ENCODE assay signal across 8 mouse cellular contexts in the genomic region with DNA sequence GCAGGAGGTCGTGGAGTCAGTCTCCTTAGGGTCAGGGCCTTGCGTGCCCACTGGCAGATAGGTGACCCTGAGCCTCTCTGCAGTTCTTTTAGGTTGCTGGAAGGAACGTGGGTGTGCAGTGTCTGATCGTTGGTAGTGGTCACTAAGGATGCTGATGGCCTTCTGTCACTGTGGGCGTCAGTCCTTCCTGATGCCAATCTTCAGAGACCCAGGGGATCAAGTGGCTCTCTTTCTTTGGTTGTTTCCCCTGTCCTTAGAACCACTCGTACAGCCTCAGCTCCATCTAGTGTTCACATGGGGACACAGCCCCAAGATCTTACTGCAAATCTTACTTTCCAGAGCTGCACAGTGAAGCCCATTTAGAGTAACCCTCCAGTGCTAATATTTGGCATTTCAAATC. TPM values are rescaled to one million over a fixed set of nuclear protein-coding genes. Genes with fewer than 3 reads are reported as not detected.
DNase-seq lines count a peak whose midpoint lies in the region; ATAC-seq and TF ChIP-seq lines count a peak whose summit lies in the region.

No protein-coding gene starts in this region.

- H3K9me3 ChIP-seq in kidney, embryonic 16.5 days (ENCODE audit: low read length) = no peaks in the 10 kb centered on the region
- no peaks in the 10 kb centered on the region for H3K9me3 ChIP-seq in hindbrain, embryonic 13.5 days

- H3K4me1 ChIP-seq in kidney, embryonic 16.5 days (ENCODE audit: insufficient read depth, low read length) = peaks cover 28% of the 10 kb centered on the region
- H3K4me1 ChIP-seq in bone marrow macrophage, adult 2 months (ENCODE audit: control insufficient read depth, insufficient read depth, low read length) = peaks cover 10% of the 10 kb centered on the region
- H3K4me1 ChIP-seq in embryonic fibroblast, embryonic 13.5 days (ENCODE audit: control insufficient read depth, insufficient read depth, low read length) = peaks cover 4% of the 10 kb centered on the region; the same call in 1 of the 2 replicates
- H3K4me1 ChIP-seq in hindbrain, embryonic 13.5 days (replicated peaks) = peaks cover 17% of the 10 kb centered on the region

- no peak overlapping the region for H3K4me2 ChIP-seq in kidney, embryonic 16.5 days (replicated peaks; ENCODE audit: low read depth, low read length)
- no peak overlapping the region for H3K4me2 ChIP-seq in hindbrain, embryonic 13.5 days

- no peak overlapping the region for H3K4me3 ChIP-seq in kidney, embryonic 16.5 days (ENCODE audit: low read length)
- H3K4me3 ChIP-seq in bone marrow macrophage, adult 2 months (ENCODE audit: insufficient read depth, low read length) = no peak overlapping the region
- H3K4me3 ChIP-seq in embryonic fibroblast, embryonic 13.5 days (ENCODE audit: insufficient read depth, low read length) = no peak overlapping the region
- no peak overlapping the region for H3K4me3 ChIP-seq in hindbrain, embryonic 13.5 days
- no peak overlapping the region for H3K4me3 ChIP-seq in left cerebral cortex, adult 2 months

- intact Hi-C loops in left cerebral cortex, adult 2 months (cut with DNase I) = loop anchor here (1.0 to 10.0 kb wide), 2 partner anchors 198 to 449 kb away; no protein-coding TSS in a partner anchor

- no peaks in the 10 kb centered on the region for H3K27me3 ChIP-seq in kidney, embryonic 16.5 days (ENCODE audit: insufficient read depth, low read length)
- no peaks in the 10 kb centered on the region for H3K27me3 ChIP-seq in hindbrain, embryonic 13.5 days

- no peak overlapping the region for H3K27ac ChIP-seq in kidney, embryonic 16.5 days (ENCODE audit: low read length)
- no peak overlapping the region for H3K27ac ChIP-seq in bone marrow macrophage, adult 2 months (ENCODE audit: insufficient read depth, low read depth, low read length)
- no peak overlapping the region for H3K27ac ChIP-seq in embryonic fibroblast, embryonic 13.5 days (ENCODE audit: insufficient read depth, low read length)
- no peak overlapping the region for H3K27ac ChIP-seq in hindbrain, embryonic 13.5 days
- no peak overlapping the region for H3K27ac ChIP-seq in left cerebral cortex, adult 2 months

- WGBS in kidney, embryonic 16.5 days = 27% methylated on average over 6 of the region's 6 CpGs
- 42% methylated on average over 6 of the region's 6 CpGs for WGBS in hindbrain, embryonic 13.5 days

- TF ChIP-seq POLR2A in bone marrow macrophage, adult 2 months (IDR thresholded peaks at IDR 0.05; ENCODE audit: borderline replicate concordance, low read depth, low read length) = no peak
- TF ChIP-seq POLR2A in embryonic fibroblast, embryonic 13.5 days (IDR thresholded peaks at IDR 0.05; ENCODE audit: low read depth, low read length) = no peak

- H3K36me3 ChIP-seq in kidney, embryonic 16.5 days (ENCODE audit: insufficient read depth, low read length) = peaks cover 4% of the 10 kb centered on the region; the same call in 1 of the 2 replicates
- H3K36me3 ChIP-seq in hindbrain, embryonic 13.5 days = peaks cover 7% of the 10 kb centered on the region

- peak; percentile 24 for DNase-seq in kidney, adult 11 months
- DNase-seq in left cerebral cortex, adult 2 months (ENCODE audit: extremely low spot score in 1 of 2, low spot score in 2 of 2) = peak; percentile 46 to 55
- DNase-seq in mesoderm, embryonic 11.5 days (ENCODE audit: low read depth, low spot score) = peak; percentile 61
- peak; percentile 24 to 50 for DNase-seq in spleen, adult 18-20 months

- ATAC-seq in kidney, embryonic 16.5 days (ENCODE audit: low FRiP score, low TSS enrichment) = no peak; the same call in 1 of the 2 replicates
- peak; percentile 67; the same call in 1 of the 2 replicates for ATAC-seq in hindbrain, embryonic 13.5 days (ENCODE audit: low FRiP score)

- peak; percentile 14; the same call in 1 of the 2 replicates for TF ChIP-seq CTCF in bone marrow macrophage, adult 2 months (IDR thresholded peaks at IDR 0.05; ENCODE audit: low read depth, low read length)
- peak; percentile 28; the same call in 1 of the 2 replicates for TF ChIP-seq CTCF in embryonic fibroblast, embryonic 13.5 days (IDR thresholded peaks at IDR 0.05; ENCODE audit: borderline replicate concordance, insufficient read depth, low read length)
- peak; percentile 88 for TF ChIP-seq CTCF in left cerebral cortex, adult 2 months (IDR thresholded peaks at IDR 0.05)

- H3K9ac ChIP-seq in kidney, embryonic 16.5 days (replicated peaks; ENCODE audit: low read length) = no peak overlapping the region
- H3K9ac ChIP-seq in hindbrain, embryonic 13.5 days = 0 out of 2 replicates have a peak overlapping the region, but pooled peaks have one; percentile 40

RNA-seq across cellular contexts. Expression of a gene that starts 49.1 kb away (rescaled TPM):
- polyA plus RNA-seq in kidney, embryonic 16.5 days (2015; fragmentation: Nextera tagmentation; extraction: Ambion mirVana) = 21.7 and 25.2 TPM in 2 replicates
- polyA plus RNA-seq in bone marrow macrophage, adult 2 months (2012; ENCODE audit: insufficient read depth, insufficient read length, missing spikeins) = 10.2 and 13.6 TPM in 2 replicates
- 19.4 and 25.0 TPM in 2 replicates for polyA plus RNA-seq in embryonic fibroblast, embryonic 13.5 days (2011; ENCODE audit: insufficient read length, low read depth, missing spikeins)
- 11.3 and 13.5 TPM in 2 replicates for polyA plus RNA-seq in hindbrain, embryonic 13.5 days (2015; fragmentation: Nextera tagmentation; extraction: Ambion mirVana)
- total RNA-seq in left cerebral cortex, adult 2 months (2021) = 1 to 10 TPM; 2.9 to 6.9 TPM

Comparison
In these comparisons a context has a peak if more than half of its experiments do, and no peak if none do; other contexts are left out.
1. CTCF ChIP-seq: peak in every context shown above with its lines; median percentile 88 in left cerebral cortex, adult 2 months; 28 in embryonic fibroblast, embryonic 13.5 days; 14 in bone marrow macrophage, adult 2 months.